Mouse (Mus musculus) splenic B cell, adult 2 months (primary cell): ENCODE measurements around the gene Lancl3.

Experiments
- DNase-seq: peaks from one replicate; pipeline ENCODE4 v3.0.0-alpha.2; 2011; ENCODE audit warnings: low read depth, low spot score
- H3K27me3 ChIP-seq: 2 replicates; pipeline ENCODE4 v1.6.1; 2012; ENCODE audit warnings: mild to moderate bottlenecking, low read length, moderate library complexity, mixed read lengths; ENCODE audit not compliant: control insufficient read depth, poor library complexity, insufficient read depth, severe bottlenecking
- H3K36me3 ChIP-seq: 2 replicates; pipeline ENCODE4 v1.6.1; 2012; ENCODE audit warnings: mild to moderate bottlenecking, low read length, moderate library complexity, mixed read lengths; ENCODE audit not compliant: control insufficient read depth, poor library complexity, insufficient read depth, severe bottlenecking

Gene Lancl3

GRCm38 (mm10) chrX:9199761-9200371 is at the start of gene Lancl3:
Gene Lancl3 (plus strand): TSS chrX:9199902.
- no peaks in the 10 kb centered on the region for H3K27me3 ChIP-seq
- peak; percentile 5 for DNase-seq
- H3K36me3 ChIP-seq: no peaks in the 10 kb centered on the region

- no peaks in the 10 kb centered on the region for H3K36me3 ChIP-seq
- H3K27me3 ChIP-seq: no peaks in the 10 kb centered on the region
- no peak for DNase-seq
These were observed 20.7 kb upstream of the Lancl3 start for GRCm38 (mm10) chrX:9179011-9179410.

GRCm38 (mm10) chrX:9181570-9181969 is 18.1 kb upstream of the Lancl3 start:
- no peaks in the 10 kb centered on the region for H3K27me3 ChIP-seq
- no peaks in the 10 kb centered on the region for H3K36me3 ChIP-seq
- DNase-seq: no peak

- H3K27me3 ChIP-seq: no peaks in the 10 kb centered on the region
- DNase-seq: peak; percentile 58
These were observed 747 bp downstream of the Lancl3 start for GRCm38 (mm10) chrX:9200380-9200917.

GRCm38 (mm10) chrX:9201954-9202353 is 2.3 kb downstream of the Lancl3 start:
- no peak for DNase-seq
- H3K27me3 ChIP-seq: no peaks in the 10 kb centered on the region
- no peaks in the 10 kb centered on the region for H3K36me3 ChIP-seq

More at GRCm38 (mm10) chrX:9200380-9200917, 747 bp downstream of the Lancl3 start:
- H3K36me3 ChIP-seq: no peaks in the 10 kb centered on the region

- no peaks in the 10 kb centered on the region for H3K27me3 ChIP-seq
- no peak for DNase-seq
- no peaks in the 10 kb centered on the region for H3K36me3 ChIP-seq
These were observed 3.2 kb downstream of the Lancl3 start for GRCm38 (mm10) chrX:9202781-9203405.

GRCm38 (mm10) chrX:9205121-9205520 is 5.4 kb downstream of the Lancl3 start:
- H3K36me3 ChIP-seq: no peaks in the 10 kb centered on the region
- no peaks in the 10 kb centered on the region for H3K27me3 ChIP-seq
- no peak for DNase-seq

- DNase-seq: peak; percentile 57
- no peaks in the 10 kb centered on the region for H3K27me3 ChIP-seq
- no peaks in the 10 kb centered on the region for H3K36me3 ChIP-seq
These were observed 16.5 kb downstream of the Lancl3 start for GRCm38 (mm10) chrX:9216244-9216643.

- peak; percentile 70 for DNase-seq
- no peaks in the 10 kb centered on the region for H3K27me3 ChIP-seq
- H3K36me3 ChIP-seq: no peaks in the 10 kb centered on the region
These were observed 19.9 kb downstream of the Lancl3 start for GRCm38 (mm10) chrX:9219570-9219969.

- no peaks in the 10 kb centered on the region for H3K36me3 ChIP-seq
- no peaks in the 10 kb centered on the region for H3K27me3 ChIP-seq
- DNase-seq: peak; percentile 61
These were observed 21.5 kb downstream of the Lancl3 start for GRCm38 (mm10) chrX:9221206-9221605.

- DNase-seq: peak; percentile 4
- Histone ChIP-seq H3K27me3 (no peaks in the 10 kb centered on the region), H3K36me3 (no peaks in the 10 kb centered on the region)
These were observed 22.0 kb downstream of the Lancl3 start for GRCm38 (mm10) chrX:9221736-9222135.

- Histone ChIP-seq H3K27me3 (no peaks in the 10 kb centered on the region), H3K36me3 (no peaks in the 10 kb centered on the region)
- DNase-seq: no peak
These were observed 22.9 kb downstream of the Lancl3 start for GRCm38 (mm10) chrX:9222412-9223221.

GRCm38 (mm10) chrX:9227105-9227504 is 27.4 kb downstream of the Lancl3 start:
- Histone ChIP-seq H3K36me3 (no peaks in the 10 kb centered on the region), H3K27me3 (no peaks in the 10 kb centered on the region)
- DNase-seq: no peak

GRCm38 (mm10) chrX:9240737-9241591 is 41.3 kb downstream of the Lancl3 start:
- no peak for DNase-seq
- no peaks in the 10 kb centered on the region for H3K36me3 ChIP-seq

More at GRCm38 (mm10) chrX:9240737-9241591, 41.3 kb downstream of the Lancl3 start:
- H3K27me3 ChIP-seq: no peaks in the 10 kb centered on the region
